ENCODE assay signal across 11 mouse cellular contexts in the genomic region with DNA sequence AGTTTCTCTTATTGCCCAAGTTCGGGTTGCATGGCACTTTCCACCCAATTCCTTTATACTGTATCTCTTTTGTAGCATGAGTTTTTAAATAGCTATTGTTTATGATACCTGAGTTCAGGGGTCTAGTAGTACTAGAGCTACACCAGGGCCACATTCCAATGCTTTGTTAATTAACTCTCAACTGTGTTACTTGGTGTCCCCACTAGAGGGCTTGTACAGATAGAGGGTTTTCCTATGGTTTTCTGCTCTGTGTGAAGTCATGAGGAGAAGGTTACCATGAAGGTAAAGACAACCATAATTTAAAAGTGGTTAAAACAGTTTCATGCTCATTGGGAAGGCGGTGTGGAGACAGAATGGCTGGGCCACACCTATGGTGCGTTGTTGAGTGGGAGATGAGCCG.
DNase-seq lines count a peak whose midpoint lies in the region; ATAC-seq and TF ChIP-seq lines count a peak whose summit lies in the region.
"Had no signal": no experiment of that assay in that cellular context is flagged by ENCODE, and none has a peak within 500 bp of the region (broad histone marks: within the 10 kb centered on the region; RNA-seq: fewer than 3 reads in every experiment).

No protein-coding gene starts in this region.

- 83% methylated on average over 4 of the region's 4 CpGs for WGBS in forebrain, postnatal 0 days
- WGBS in forebrain, embryonic 16.5 days, result 78% methylated on average over 4 of the region's 4 CpGs
- 83% methylated on average over 4 of the region's 4 CpGs for WGBS in lung, adult 2 months
- 72% methylated on average over 4 of the region's 4 CpGs for WGBS in heart, embryonic 10.5 days

- TF ChIP-seq CTCF in forebrain, postnatal 0 days (IDR thresholded peaks at IDR 0.05; ENCODE audit: low read depth), result peak; percentile 42
- TF ChIP-seq CTCF in lung, adult 2 months (IDR thresholded peaks at IDR 0.05; ENCODE audit: insufficient read depth, low read length), result no peak

- no peak overlapping the region for H3K4me2 ChIP-seq in forebrain, postnatal 0 days (ENCODE audit: low read depth)
- H3K4me2 ChIP-seq in forebrain, embryonic 16.5 days (ENCODE audit: low read length), result no peak overlapping the region
- H3K4me2 ChIP-seq: neural tube, embryonic 13.5 days; stomach, embryonic 15.5 days had no signal

- H3K4me3 ChIP-seq in forebrain, postnatal 0 days (ENCODE audit: low read depth, low read length), result no peak overlapping the region
- H3K4me3 ChIP-seq in forebrain, embryonic 16.5 days (replicated peaks; ENCODE audit: low read length), result no peak overlapping the region
- H3K4me3 ChIP-seq in lung, adult 2 months (replicated peaks; ENCODE audit: extremely low read depth, low read depth, low read length), result no peak overlapping the region
- H3K4me3 ChIP-seq in heart, embryonic 10.5 days, result no peak overlapping the region
- H3K4me3 ChIP-seq: neural tube, embryonic 13.5 days; stomach, embryonic 15.5 days had no signal

- no peak for ATAC-seq in forebrain, postnatal 0 days
- ATAC-seq in forebrain, embryonic 16.5 days, result no peak
- peak; percentile 88 for ATAC-seq in common myeloid progenitor, adult 5-6 weeks (replicated peaks; ENCODE audit: low read depth, poor library complexity, severe bottlenecking)

- no peaks in the 10 kb centered on the region for H3K36me3 ChIP-seq in forebrain, postnatal 0 days (ENCODE audit: insufficient read depth)
- no peaks in the 10 kb centered on the region for H3K36me3 ChIP-seq in forebrain, embryonic 16.5 days (ENCODE audit: control insufficient read depth, insufficient read depth)
- H3K36me3 ChIP-seq in heart, embryonic 10.5 days, result no peaks in the 10 kb centered on the region
- H3K36me3 ChIP-seq: neural tube, embryonic 13.5 days; stomach, embryonic 15.5 days had no signal

- no peak overlapping the region for H3K27ac ChIP-seq in forebrain, postnatal 0 days (ENCODE audit: low read depth, low read length)
- no peak overlapping the region for H3K27ac ChIP-seq in forebrain, embryonic 16.5 days (ENCODE audit: low read length)
- no peak overlapping the region for H3K27ac ChIP-seq in heart, embryonic 10.5 days
- H3K27ac ChIP-seq: neural tube, embryonic 13.5 days; stomach, embryonic 15.5 days had no signal

- no peak for TF ChIP-seq POLR2A in lung, adult 2 months (IDR thresholded peaks at IDR 0.05; ENCODE audit: borderline replicate concordance, extremely low read depth, low read depth, low read length)

- no peaks in the 10 kb centered on the region for H3K4me1 ChIP-seq in forebrain, postnatal 0 days (ENCODE audit: insufficient read depth)
- H3K4me1 ChIP-seq in forebrain, embryonic 16.5 days (replicated peaks; ENCODE audit: control insufficient read depth, insufficient read depth, low read length), result no peaks in the 10 kb centered on the region
- H3K4me1 ChIP-seq in lung, adult 2 months (ENCODE audit: control insufficient read depth, insufficient read depth, low read length), result no peaks in the 10 kb centered on the region
- no peaks in the 10 kb centered on the region for H3K4me1 ChIP-seq in heart, embryonic 10.5 days
- H3K4me1 ChIP-seq: neural tube, embryonic 13.5 days; stomach, embryonic 15.5 days had no signal

- no peaks in the 10 kb centered on the region for H3K27me3 ChIP-seq in forebrain, postnatal 0 days (ENCODE audit: insufficient read depth, low read length)
- H3K27me3 ChIP-seq in forebrain, embryonic 16.5 days (replicated peaks; ENCODE audit: control insufficient read depth, insufficient read depth, low read length), result no peaks in the 10 kb centered on the region
- no peaks in the 10 kb centered on the region for H3K27me3 ChIP-seq in heart, embryonic 10.5 days (ENCODE audit: insufficient read depth, poor library complexity, severe bottlenecking)
- H3K27me3 ChIP-seq: neural tube, embryonic 13.5 days; stomach, embryonic 15.5 days had no signal

- H3K9me3 ChIP-seq in forebrain, postnatal 0 days (ENCODE audit: low read length), result no peaks in the 10 kb centered on the region
- no peaks in the 10 kb centered on the region for H3K9me3 ChIP-seq in forebrain, embryonic 16.5 days (ENCODE audit: control insufficient read depth, low read length)
- no peaks in the 10 kb centered on the region for H3K9me3 ChIP-seq in heart, embryonic 10.5 days
- H3K9me3 ChIP-seq: neural tube, embryonic 13.5 days; stomach, embryonic 15.5 days had no signal

- no peak for DNase-seq in forebrain, postnatal 0 days
- DNase-seq in lung, postnatal 10 days, result peak; percentile 15
- no peak for DNase-seq in lung, adult 2 months
- DNase-seq in naive thymus-derived CD4-positive, alpha-beta T cell, adult 2 months (ENCODE audit: low read depth), result peak; percentile 16
- DNase-seq in left cerebral cortex, adult 11 months (ENCODE audit: low spot score), result no peak
- no peak for DNase-seq in heart, embryonic 10.5 days (ENCODE audit: low spot score)
- DNase-seq: heart, postnatal 36 days had no signal

- H3K9ac ChIP-seq in forebrain, postnatal 0 days, result no peak overlapping the region
- no peak overlapping the region for H3K9ac ChIP-seq in forebrain, embryonic 16.5 days (replicated peaks; ENCODE audit: low read depth, low read length)
- H3K9ac ChIP-seq: neural tube, embryonic 13.5 days; stomach, embryonic 15.5 days had no signal

Comparison
In these comparisons a context has a peak if more than half of its experiments do, and no peak if none do; other contexts are left out.
1. DNase-seq: peak in lung, postnatal 10 days (single experiment) and naive thymus-derived CD4-positive, alpha-beta T cell, adult 2 months (single experiment); none in forebrain, postnatal 0 days (single experiment), lung, adult 2 months (single experiment), left cerebral cortex, adult 11 months (single experiment) and heart, embryonic 10.5 days (single experiment).